Mouse (Mus musculus) embryo, embryonic 9.5 days (tissue): ENCODE results near the gene Kcnj5.
A peak's percentile ranks its signal among the peaks of the same experiment; 100 is the strongest.

Experiments used
- DNase-seq: peaks from one replicate; pipeline ENCODE4 v3.0.0-alpha.2; 2017; ENCODE audit errors: extremely low spot score

Kcnj5 gene

DNA sequence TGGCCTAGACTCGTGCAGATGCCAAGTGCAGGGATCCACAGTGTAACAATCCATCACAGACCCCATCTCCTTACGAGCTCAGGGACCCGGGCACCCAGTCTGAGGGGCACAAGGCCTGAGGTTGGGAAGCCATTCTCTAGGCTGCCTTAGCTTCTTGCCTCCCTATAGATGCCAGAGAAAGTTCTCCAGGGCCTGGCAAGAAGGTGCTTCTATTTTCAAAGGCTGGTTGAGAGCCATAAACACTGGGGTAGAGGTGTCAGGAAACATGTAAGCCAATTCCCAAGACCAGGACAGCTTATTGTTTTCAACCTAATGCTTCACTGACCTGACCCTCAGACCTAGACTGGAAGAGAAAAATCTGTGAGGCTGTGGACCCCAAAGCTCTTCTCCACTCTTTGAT lies 28.2 kb downstream of the Kcnj5 start:
- no peak for DNase-seq

DNA sequence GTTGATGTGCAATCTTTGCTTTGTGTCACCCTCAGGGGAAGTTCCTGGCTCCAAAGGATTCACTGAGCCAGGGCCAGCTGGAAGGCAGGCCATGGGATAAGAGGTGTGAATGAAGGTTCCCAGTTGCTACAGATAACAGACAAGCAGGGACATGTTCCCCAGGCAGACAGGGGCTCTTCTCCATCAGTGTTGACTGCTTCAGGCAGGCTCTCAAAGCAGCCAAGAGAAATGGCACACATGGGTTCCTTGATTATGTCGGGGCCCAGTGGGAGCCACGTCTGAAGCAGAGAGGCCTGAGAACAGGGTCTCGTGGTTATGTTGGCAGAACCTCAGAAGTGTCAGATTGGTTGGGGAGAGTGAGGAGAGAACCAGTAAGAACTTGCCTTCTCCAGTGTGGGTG lies 30.1 kb downstream of the Kcnj5 start:
- DNase-seq, result no peak

- no peak for DNase-seq
Observed at GRCm38 (mm10) chr9:32312208-32312607, 31.9 kb downstream of the Kcnj5 start.

DNA sequence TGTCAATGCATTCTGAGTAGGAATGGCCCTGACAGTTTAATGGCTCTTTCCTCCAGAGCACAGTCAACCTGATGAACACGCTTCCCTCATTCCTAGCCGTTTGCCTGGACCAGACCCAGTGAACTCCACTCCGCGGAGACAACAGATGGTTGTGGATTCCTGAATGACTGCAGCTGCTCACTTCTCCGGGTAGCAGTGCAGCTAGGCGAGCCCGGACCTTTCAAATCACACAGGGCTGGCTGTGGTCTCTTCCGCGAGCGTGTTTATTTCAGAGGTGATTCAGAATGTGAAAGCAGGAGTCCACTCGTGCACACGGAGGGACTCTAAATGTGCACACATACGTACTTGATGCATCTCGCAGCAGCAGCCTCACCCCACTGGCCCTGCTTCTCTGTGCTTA lies 32.4 kb downstream of the Kcnj5 start:
- no peak for DNase-seq

DNA sequence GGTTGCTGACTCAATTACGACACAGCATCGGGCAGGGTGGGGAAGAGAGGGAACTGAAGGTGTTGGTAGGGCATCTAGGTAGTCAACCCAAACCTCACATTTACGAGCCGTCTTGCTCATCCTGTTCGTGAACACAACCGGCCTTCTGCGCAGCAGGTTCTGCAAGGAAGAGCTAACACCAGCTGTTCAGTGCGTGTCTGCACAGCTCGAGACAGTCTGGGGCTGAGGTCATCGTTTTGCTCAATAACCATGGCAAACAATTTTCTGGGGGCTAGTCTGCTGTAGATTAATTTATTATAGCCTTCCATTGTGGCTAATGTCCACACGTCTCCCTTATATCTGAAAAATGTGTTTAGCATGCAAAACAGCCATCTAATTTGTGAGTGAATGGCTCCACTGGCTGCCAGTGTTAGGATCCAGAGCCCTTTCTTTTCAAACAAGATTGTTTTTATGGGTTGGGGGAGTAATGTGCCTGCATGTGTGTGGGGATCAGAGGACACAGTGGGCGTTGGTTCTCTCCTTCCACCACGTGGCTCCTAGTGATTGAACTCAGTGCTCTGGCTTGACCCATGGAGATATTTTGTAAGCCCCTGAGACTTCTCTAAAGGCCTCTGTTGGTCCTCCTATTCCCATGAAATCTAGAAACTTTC lies 41.5 kb downstream of the Kcnj5 start:
- no peak for DNase-seq

DNA sequence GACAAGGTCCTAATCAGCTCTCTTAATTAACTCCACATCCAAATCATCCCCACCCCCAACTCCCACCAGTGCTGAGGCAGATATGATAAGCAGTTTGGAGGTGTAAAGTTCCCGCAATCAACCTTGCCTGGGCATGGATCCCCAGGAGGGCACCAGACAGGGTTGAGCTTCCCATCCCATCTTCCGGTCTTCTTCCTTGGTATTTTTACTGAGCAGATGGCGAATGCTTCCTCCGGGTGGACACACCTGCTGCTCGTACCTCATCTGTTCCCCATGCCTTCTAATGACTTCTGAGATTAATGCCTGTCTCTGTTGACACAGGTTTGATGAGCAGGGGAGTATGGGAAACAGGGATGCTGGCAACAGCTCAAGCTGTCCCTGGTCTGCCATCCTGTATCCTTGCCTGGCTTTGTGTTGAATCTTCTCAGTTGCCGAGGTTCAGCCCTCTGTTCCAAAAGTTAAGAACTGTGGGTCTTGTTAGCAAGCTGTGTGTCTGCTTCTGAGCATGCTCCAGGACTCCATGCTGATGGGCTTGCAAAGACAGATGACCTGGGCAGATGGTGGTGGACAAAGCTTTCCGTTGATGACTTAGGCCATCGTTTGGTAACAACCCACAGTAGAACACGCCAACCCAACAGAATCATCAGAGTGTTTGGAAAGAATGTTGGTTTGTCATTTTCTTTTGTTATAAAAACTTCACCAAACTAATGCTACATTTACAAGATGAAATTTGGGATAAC lies 48.9 kb downstream of the Kcnj5 start:
- no peak for DNase-seq

- no peak for DNase-seq
Observed at GRCm38 (mm10) chr9:32292686-32293085, 51.5 kb downstream of the Kcnj5 start.

DNA sequence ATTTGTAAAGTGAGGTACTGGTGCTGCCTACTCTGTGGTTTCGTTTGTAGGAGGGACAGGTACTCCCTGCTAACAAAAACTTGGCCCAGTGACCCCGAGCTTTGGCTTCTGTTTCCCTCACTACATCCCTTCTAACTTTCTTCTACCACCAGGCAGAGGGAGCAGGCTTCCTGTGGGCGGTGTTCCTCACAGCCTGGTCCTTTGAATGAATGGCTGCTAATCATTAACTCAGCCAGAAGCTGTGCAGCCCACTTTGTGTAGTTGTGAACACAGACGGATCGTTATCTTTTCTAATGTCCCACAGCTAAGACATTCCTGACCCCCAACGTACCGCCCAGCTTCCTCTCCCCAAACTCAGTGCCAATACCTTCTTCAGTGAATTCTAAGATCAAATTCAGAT lies 52.5 kb downstream of the Kcnj5 start:
- DNase-seq, result no peak

- no peak for DNase-seq
Observed at GRCm38 (mm10) chr9:32283591-32283990, 60.6 kb downstream of the Kcnj5 start.

- no peak for DNase-seq
Observed at GRCm38 (mm10) chr9:32280456-32280855, 63.7 kb downstream of the Kcnj5 start.

DNA sequence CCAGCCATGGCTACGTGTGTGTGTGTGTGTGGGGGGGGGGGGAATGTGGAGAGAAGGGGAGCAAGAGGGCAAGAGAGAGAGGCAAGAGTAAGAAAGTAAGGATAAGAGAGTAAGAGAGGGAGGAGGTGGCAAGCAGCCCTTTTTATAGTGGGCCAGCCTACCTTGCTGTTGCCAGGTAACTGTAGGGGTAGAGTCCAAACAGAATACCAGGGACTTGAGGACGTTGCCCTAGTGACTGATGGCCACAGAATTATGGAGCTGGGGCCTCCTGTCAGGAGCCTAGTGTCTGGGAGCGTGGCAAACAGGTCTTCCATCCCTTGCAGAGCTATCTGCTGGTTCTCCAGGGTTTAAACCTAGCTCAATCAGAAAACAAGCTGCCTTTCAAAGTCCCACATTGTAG lies 64.4 kb downstream of the Kcnj5 start:
- DNase-seq, result no peak

DNA sequence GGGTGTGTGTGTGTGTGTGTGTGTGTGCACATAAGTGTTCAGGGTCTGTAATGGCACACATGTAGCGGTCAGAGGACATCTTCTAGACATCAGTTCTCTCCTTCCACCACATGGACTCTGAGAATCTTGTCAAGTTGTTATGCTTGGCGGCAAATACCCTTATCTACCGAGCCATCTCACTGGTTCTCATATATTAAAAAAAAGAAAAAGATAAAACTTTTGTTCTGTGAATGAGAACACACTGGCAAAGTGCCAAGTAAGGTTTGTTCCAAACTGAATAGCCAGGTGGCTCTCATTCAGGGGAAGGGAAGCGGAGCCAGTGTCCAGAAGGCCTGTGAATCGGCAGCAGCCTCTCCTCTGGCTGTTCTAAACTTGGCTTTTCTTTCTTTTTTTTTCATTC lies 66.1 kb downstream of the Kcnj5 start:
- DNase-seq, result no peak

DNA sequence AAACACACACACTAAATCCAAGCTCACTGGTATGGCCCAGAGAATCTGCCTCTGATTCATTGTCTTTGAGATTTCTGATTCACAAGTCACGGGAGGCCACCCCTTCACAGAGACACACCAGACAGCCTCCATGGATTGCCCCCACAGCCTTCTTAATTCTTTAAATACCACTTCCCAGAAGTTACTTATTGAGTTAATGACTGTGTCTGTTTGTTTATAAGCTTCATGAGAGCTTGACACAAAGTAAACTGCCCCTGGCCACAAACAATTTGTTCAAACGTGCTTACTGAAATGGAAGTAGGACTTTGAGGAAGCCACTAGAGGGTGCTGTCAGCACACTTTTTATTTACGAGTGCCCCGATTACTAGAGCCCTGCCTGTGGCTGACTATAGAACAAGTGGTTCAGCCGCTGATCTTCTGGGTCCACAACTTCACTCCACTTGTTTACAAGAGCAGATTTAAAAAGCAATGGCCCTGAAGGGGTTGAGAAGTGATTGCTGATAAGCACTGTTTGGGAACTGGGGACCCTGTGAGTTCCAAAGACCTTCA lies 72.2 kb downstream of the Kcnj5 start:
- peak; percentile 75 for DNase-seq
